Mouse (Mus musculus): ENCODE data around the gene Cbr1.
A peak's percentile ranks its signal among the peaks of the same experiment; 100 is the strongest.
"Not testable (repeated sequence)": the region's sequence is repeated elsewhere in the genome, so short reads cannot be mapped to it uniquely, and the experiment has no call there.

The Cbr1 gene

GRCm38 (mm10) chr16:93599461-93599860 lies 6.2 kb upstream of the Cbr1 start:
- no peak for DNase-seq (ENCODE audit: low spot score)

- DNase-seq (ENCODE audit: low spot score): peak; percentile 94
These were observed 2.0 kb upstream of the Cbr1 start, which contains the start of gene Setd4 for GRCm38 (mm10) chr16:93603439-93604212. Setd4 (minus strand) TSS chr16:93604063.

GRCm38 (mm10) chr16:93604481-93604969 lies 1.1 kb upstream of the Cbr1 start:
- peak; percentile 53 for DNase-seq (ENCODE audit: low spot score)

GRCm38 (mm10) chr16:93606146-93606545 lies 493 bp downstream of the Cbr1 start:
- DNase-seq (ENCODE audit: low spot score): no peak

GRCm38 (mm10) chr16:93607669-93608101 lies 2.0 kb downstream of the Cbr1 start:
- peak; percentile 92 for DNase-seq (ENCODE audit: low spot score)

GRCm38 (mm10) chr16:93608731-93609130 lies 3.1 kb downstream of the Cbr1 start:
- no peak for DNase-seq (ENCODE audit: low spot score)

GRCm38 (mm10) chr16:93609796-93610195 lies 4.1 kb downstream of the Cbr1 start:
- DNase-seq (ENCODE audit: low spot score): no peak

GRCm38 (mm10) chr16:93610961-93611360 lies 5.3 kb downstream of the Cbr1 start:
- no peak for DNase-seq (ENCODE audit: low spot score)

GRCm38 (mm10) chr16:93615118-93615870 lies 9.6 kb downstream of the Cbr1 start:
- DNase-seq (ENCODE audit: low spot score): peak; percentile 71

GRCm38 (mm10) chr16:93623759-93624158 lies 18.1 kb downstream of the Cbr1 start:
- not testable (repeated sequence) for DNase-seq (ENCODE audit: low spot score)

- DNase-seq (ENCODE audit: low spot score): no peak
These were observed 19.0 kb downstream of the Cbr1 start for GRCm38 (mm10) chr16:93624671-93625070.

- peak; percentile 39 for DNase-seq (ENCODE audit: low spot score)
These were observed 21.1 kb downstream of the Cbr1 start for GRCm38 (mm10) chr16:93626745-93627144.

- DNase-seq (ENCODE audit: low spot score): no peak
These were observed 22.2 kb downstream of the Cbr1 start, which contains the start of gene Gm5678 for GRCm38 (mm10) chr16:93627761-93628400. Gm5678 (plus strand) TSS chr16:93628097.

- DNase-seq (ENCODE audit: low spot score): no peak
These were observed 38.4 kb downstream of the Cbr1 start for GRCm38 (mm10) chr16:93644006-93644405.

GRCm38 (mm10) chr16:93648441-93649183 lies 43.0 kb downstream of the Cbr1 start:
- DNase-seq (ENCODE audit: low spot score): no peak

Data from embryo, embryonic 10.5 days (tissue).